Mouse (Mus musculus) CH12.LX (cell line): ENCODE measurements at regions not wholly inside any gene's neighbourhood (a gene's known extent, or its start where the extent isn't known, plus 50 kb on each side); places are given as distances from the start of the nearest gene placed in this dataset.

Source experiments
- CTCF ChIP-seq, 2 experiments: IDR thresholded peaks in 1 of 2; conservative IDR thresholded peaks in 1 of 2; 2 replicates each; pipeline ENCODE4 v1.5.1; 2011 to 2012; ENCODE audit warnings: low read depth in 2 of 2, low read length in 2 of 2, improper control_type of control experiment in 1 of 2, inconsistent platforms in 1 of 2, mild to moderate bottlenecking in 1 of 2, moderate library complexity in 1 of 2
- E2F4 ChIP-seq: IDR thresholded peaks from 2 replicates; pipeline ENCODE4 v1.6.1; 2011; ENCODE audit warnings: low read depth, low read length, improper control_type of control experiment; ENCODE audit not compliant: insufficient replicate concordance
- EP300 ChIP-seq: IDR thresholded peaks from 2 replicates; pipeline ENCODE4 v1.6.1; 2011; ENCODE audit warnings: low read length, improper control_type of control experiment
- MXI1 ChIP-seq: IDR thresholded peaks from 2 replicates; pipeline ENCODE4 v1.6.1; 2011; ENCODE audit warnings: mild to moderate bottlenecking, low read depth, low read length, improper control_type of control experiment
- TCF12 ChIP-seq: IDR thresholded peaks from 2 replicates; pipeline ENCODE4 v1.6.1; 2014; ENCODE audit warnings: low read depth, mild to moderate bottlenecking, inconsistent platforms, low read length, improper control_type of control experiment
- UBTF ChIP-seq: IDR thresholded peaks from 2 replicates; pipeline ENCODE4 v1.6.1; 2012; ENCODE audit warnings: low read depth, mild to moderate bottlenecking, inconsistent platforms, low read length, improper control_type of control experiment, moderate library complexity
- USF2 ChIP-seq: conservative IDR thresholded peaks from 2 replicates; pipeline ENCODE4 v1.6.1; 2011; ENCODE audit warnings: low read depth, low read length, improper control_type of control experiment
- ZMIZ1 ChIP-seq: IDR thresholded peaks from 2 replicates; pipeline ENCODE4 v1.6.1; 2012; ENCODE audit warnings: low read depth, mild to moderate bottlenecking, inconsistent platforms, low read length, improper control_type of control experiment

DNA sequence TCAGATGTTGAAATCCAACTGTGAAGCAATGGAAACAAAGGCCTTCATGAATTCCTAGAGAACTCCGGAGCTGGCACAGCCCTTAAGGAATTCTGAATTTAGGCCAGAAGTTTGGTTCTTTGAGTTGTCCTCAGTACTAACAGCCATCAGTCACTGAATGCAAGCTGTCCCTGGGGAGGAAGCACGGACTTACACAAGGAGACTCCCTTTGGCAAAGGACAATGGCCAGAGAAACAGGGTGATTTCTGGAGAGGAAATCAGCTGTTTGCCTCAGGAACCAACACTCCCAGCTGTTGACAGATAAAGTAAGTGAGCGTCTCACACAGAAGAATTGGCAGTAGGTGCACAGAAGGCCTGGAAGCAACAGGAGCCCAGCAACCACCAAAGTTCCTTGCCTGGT, 56.8 kb upstream of the Atp2b1 start:
- TF ChIP-seq USF2, result no peak
- TF ChIP-seq EP300, result no peak
- no peak for TF ChIP-seq CTCF (conservative IDR thresholded peaks at IDR 0.05 in 1 of 2, IDR thresholded peaks at IDR 0.05 in 1 of 2; ENCODE audit: low read depth in 2 of 2, low read length in 2 of 2)
- no peak for TF ChIP-seq E2F4
- TF ChIP-seq ZMIZ1, result no peak
- TF ChIP-seq MXI1, result no peak
- TF ChIP-seq TCF12, result no peak
- no peak for TF ChIP-seq UBTF
